Mouse (Mus musculus) liver, embryonic 16.5 days (tissue): Measurements from ENCODE around the gene Ak7. TPM values are rescaled to one million over a fixed set of nuclear protein-coding genes. Genes with fewer than 3 reads are reported as not detected.

Experiments used
- ATAC-seq: fragments of 200-750 bp; cut with Nextera tagmentation; 2 replicates; pipeline ENCODE4 v1.8.0; 2017; ENCODE audit warnings: low read depth, mild to moderate bottlenecking, moderate number of reproducible peaks, moderate library complexity
- H3K27ac ChIP-seq: fragments of 300-500 bp; sonication (generic); 2 replicates; pipeline ENCODE4 v1.5.1; 2014; ENCODE audit warnings: mild to moderate bottlenecking, low read length
- H3K27me3 ChIP-seq: fragments of 300-500 bp; sonication (generic); 2 replicates; pipeline ENCODE4 v1.6.1; 2014; ENCODE audit warnings: low read depth, low read length, mixed read lengths; ENCODE audit not compliant: control insufficient read depth, insufficient read depth
- H3K36me3 ChIP-seq: fragments of 300-500 bp; sonication (generic); 2 replicates; pipeline ENCODE4 v1.6.1; 2014; ENCODE audit warnings: mild to moderate bottlenecking; ENCODE audit not compliant: control insufficient read depth, insufficient read depth
- H3K4me1 ChIP-seq: fragments of 300-500 bp; sonication (generic); 2 replicates; pipeline ENCODE4 v1.6.1; 2014; ENCODE audit warnings: low read depth, low read length, mixed read lengths; ENCODE audit not compliant: control insufficient read depth
- H3K4me2 ChIP-seq: fragments of 300-500 bp; sonication (generic); 2 replicates; pipeline ENCODE4 v1.6.1; 2014; ENCODE audit warnings: low read depth, low read length, mixed read lengths
- H3K4me3 ChIP-seq: fragments of 300-500 bp; sonication (generic); 2 replicates; pipeline ENCODE4 v1.5.1; 2014; ENCODE audit warnings: low read depth, mild to moderate bottlenecking, low read length
- H3K9ac ChIP-seq: fragments of 300-500 bp; sonication (generic); 2 replicates; pipeline ENCODE4 v1.6.1; 2014; ENCODE audit warnings: low read depth, low read length
- H3K9me3 ChIP-seq: fragments of 300-500 bp; sonication (generic); replicated peaks from 2 replicates; pipeline ENCODE4 v1.6.1; 2016; ENCODE audit warnings: low read length; ENCODE audit not compliant: control insufficient read depth
- WGBS: fragments of 180-500 bp; shearing (Covaris S2); extraction: QIAGEN DNeasy Blood & Tissue Kit; methylation state at CpG from one replicate; pipeline ENCODE4 v1.1.7; 2014; ENCODE audit not compliant: insufficient replicate concordance; 5-methylcytosine and 5-hydroxymethylcytosine counted together
- polyA plus RNA-seq: library from polyadenylated mRNA; unstranded; fragments of >200 nt; fragmentation: Nextera tagmentation; extraction: Ambion mirVana; gene quantifications from 2 replicates; pipeline ENCODE4 v1.2.1, GENCODE M21; 2015

The Ak7 gene
- polyA plus RNA-seq, 1 experiment from 2014 or later, result 0.34 TPM

- no peak overlapping the region for H3K4me2 ChIP-seq
- no peak for ATAC-seq
- H3K9ac ChIP-seq, result no peak overlapping the region
- no peak overlapping the region for H3K4me3 ChIP-seq
- no peaks in the 10 kb centered on the region for H3K9me3 ChIP-seq
- H3K27ac ChIP-seq, result no peak overlapping the region
- peaks cover 24% of the 10 kb centered on the region for H3K4me1 ChIP-seq
- under 1% methylated on average over 5 of the region's 5 CpGs for WGBS
- H3K36me3 ChIP-seq, result no peaks in the 10 kb centered on the region
- no peaks in the 10 kb centered on the region for H3K27me3 ChIP-seq
Measured at GRCm38 (mm10) chr12:105722657-105723056, 16.9 kb downstream of the Ak7 start.

- Histone ChIP-seq H3K36me3 (no peaks in the 10 kb centered on the region), H3K9me3 (no peaks in the 10 kb centered on the region), H3K4me3 (no peak overlapping the region), H3K27me3 (no peaks in the 10 kb centered on the region), H3K4me2 (no peak overlapping the region), H3K9ac (no peak overlapping the region), H3K4me1 (peaks cover 29% of the 10 kb centered on the region), H3K27ac (peak overlapping the region; percentile 65)
- 10% methylated on average over 1 of the region's 1 CpGs for WGBS
- peak; percentile 74 for ATAC-seq
Measured at GRCm38 (mm10) chr12:105724616-105725015, 18.8 kb downstream of the Ak7 start.

GRCm38 (mm10) chr12:105725736-105726135 lies 20.0 kb downstream of the Ak7 start:
- 67% methylated on average over 13 of the region's 13 CpGs for WGBS
- Histone ChIP-seq H3K4me3 (no peak overlapping the region), H3K27ac (no peak overlapping the region), H3K27me3 (no peaks in the 10 kb centered on the region), H3K9ac (no peak overlapping the region), H3K4me2 (no peak overlapping the region), H3K9me3 (no peaks in the 10 kb centered on the region), H3K36me3 (no peaks in the 10 kb centered on the region), H3K4me1 (peaks cover 30% of the 10 kb centered on the region)
- no peak for ATAC-seq

- no peaks in the 10 kb centered on the region for H3K9me3 ChIP-seq
- no peaks in the 10 kb centered on the region for H3K27me3 ChIP-seq
- ATAC-seq, result peak; percentile 77
- no peak overlapping the region for H3K9ac ChIP-seq
- H3K36me3 ChIP-seq, result no peaks in the 10 kb centered on the region
- no peak overlapping the region for H3K4me3 ChIP-seq
- H3K27ac ChIP-seq, result no peak overlapping the region
- peaks cover 34% of the 10 kb centered on the region for H3K4me1 ChIP-seq
- 19% methylated on average over 3 of the region's 3 CpGs for WGBS
- no peak overlapping the region for H3K4me2 ChIP-seq
Measured at GRCm38 (mm10) chr12:105727268-105727667, 21.5 kb downstream of the Ak7 start.

- H3K27ac ChIP-seq, result no peak overlapping the region; the same call in 1 of the 2 replicates
- 16% methylated on average over 8 of the region's 8 CpGs for WGBS
Measured at GRCm38 (mm10) chr12:105727964-105728363, 22.2 kb downstream of the Ak7 start.

GRCm38 (mm10) chr12:105730851-105731460 lies 25.2 kb downstream of the Ak7 start:
- no peaks in the 10 kb centered on the region for H3K36me3 ChIP-seq
- no peak overlapping the region for H3K27ac ChIP-seq
- H3K4me1 ChIP-seq, result peaks cover 23% of the 10 kb centered on the region
- no peak overlapping the region for H3K4me3 ChIP-seq
- H3K9ac ChIP-seq, result no peak overlapping the region
- no peaks in the 10 kb centered on the region for H3K27me3 ChIP-seq
- no peak overlapping the region for H3K4me2 ChIP-seq
- 43% methylated on average over 6 of the region's 6 CpGs for WGBS
- H3K9me3 ChIP-seq, result no peaks in the 10 kb centered on the region
- no peak for ATAC-seq

More at GRCm38 (mm10) chr12:105727964-105728363, 22.2 kb downstream of the Ak7 start:
- Histone ChIP-seq H3K9ac (no peak overlapping the region), H3K36me3 (no peaks in the 10 kb centered on the region), H3K4me1 (peaks cover 34% of the 10 kb centered on the region), H3K9me3 (no peaks in the 10 kb centered on the region), H3K4me2 (no peak overlapping the region), H3K27me3 (no peaks in the 10 kb centered on the region), H3K4me3 (no peak overlapping the region)
- no peak for ATAC-seq

- no peaks in the 10 kb centered on the region for H3K9me3 ChIP-seq
- no peak overlapping the region for H3K27ac ChIP-seq
- H3K4me3 ChIP-seq, result no peak overlapping the region
- no peaks in the 10 kb centered on the region for H3K36me3 ChIP-seq
- WGBS, result 64% methylated on average over 9 of the region's 9 CpGs
- H3K9ac ChIP-seq, result no peak overlapping the region
- no peaks in the 10 kb centered on the region for H3K27me3 ChIP-seq
- H3K4me1 ChIP-seq, result peaks cover 5% of the 10 kb centered on the region
- H3K4me2 ChIP-seq, result no peak overlapping the region
- ATAC-seq, result no peak
Measured at GRCm38 (mm10) chr12:105733370-105734159, 27.8 kb downstream of the Ak7 start.

- no peak overlapping the region for H3K9ac ChIP-seq
- ATAC-seq, result no peak
- H3K36me3 ChIP-seq, result no peaks in the 10 kb centered on the region
- H3K9me3 ChIP-seq, result no peaks in the 10 kb centered on the region
- WGBS, result 58% methylated on average over 7 of the region's 7 CpGs
- no peak overlapping the region for H3K4me2 ChIP-seq
- no peak overlapping the region for H3K4me3 ChIP-seq
- H3K27ac ChIP-seq, result no peak overlapping the region
- H3K4me1 ChIP-seq, result peaks cover 5% of the 10 kb centered on the region
- no peaks in the 10 kb centered on the region for H3K27me3 ChIP-seq
Measured at GRCm38 (mm10) chr12:105735226-105735888, 29.6 kb downstream of the Ak7 start.

GRCm38 (mm10) chr12:105735889-105736251 lies 30.1 kb downstream of the Ak7 start:
- Histone ChIP-seq H3K9me3 (no peaks in the 10 kb centered on the region), H3K4me3 (no peak overlapping the region), H3K36me3 (no peaks in the 10 kb centered on the region), H3K4me2 (no peak overlapping the region), H3K4me1 (peaks cover 3% of the 10 kb centered on the region), H3K9ac (no peak overlapping the region), H3K27me3 (no peaks in the 10 kb centered on the region), H3K27ac (no peak overlapping the region)
- no peak for ATAC-seq
- 78% methylated on average over 6 of the region's 6 CpGs for WGBS
